Mouse (Mus musculus) megakaryocyte, embryonic 14.5 days (primary cell): ENCODE results near the gene 1700020L24Rik.

Source experiments
- FLI1 ChIP-seq: IDR thresholded peaks from 2 replicates; pipeline ENCODE4 v1.6.1; 2012; ENCODE audit warnings: low read length, inconsistent platforms, mixed read lengths
- GATA1 ChIP-seq: IDR thresholded peaks from 3 replicates; pipeline ENCODE4 v1.6.1; 2012; ENCODE audit warnings: mixed read lengths, low read length, inconsistent platforms, borderline replicate concordance

GRCm38 (mm10) chr11:83472324-83473234 lies 35.1 kb downstream of the 1700020L24Rik start, which contains the start of gene Taf15:
- TF ChIP-seq GATA1 = no peak
- no peak for TF ChIP-seq FLI1
